Mouse (Mus musculus) hematopoietic multipotent progenitor cell, adult 10-12 weeks (in vitro differentiated cells): ENCODE results near the gene Car6. TPM values are rescaled to one million over a fixed set of nuclear protein-coding genes. Genes with fewer than 3 reads are reported as not detected.

Source experiments
- polyA plus RNA-seq: library from polyadenylated mRNA; stranded (reverse); fragments of >175 nt; gene quantifications from 2 replicates; pipeline ENCODE4 v1.2.3, GENCODE M21; 2012; ENCODE audit warnings: low replicate concordance

The Car6 gene
- polyA plus RNA-seq = not detected in 2 replicates

DNA sequence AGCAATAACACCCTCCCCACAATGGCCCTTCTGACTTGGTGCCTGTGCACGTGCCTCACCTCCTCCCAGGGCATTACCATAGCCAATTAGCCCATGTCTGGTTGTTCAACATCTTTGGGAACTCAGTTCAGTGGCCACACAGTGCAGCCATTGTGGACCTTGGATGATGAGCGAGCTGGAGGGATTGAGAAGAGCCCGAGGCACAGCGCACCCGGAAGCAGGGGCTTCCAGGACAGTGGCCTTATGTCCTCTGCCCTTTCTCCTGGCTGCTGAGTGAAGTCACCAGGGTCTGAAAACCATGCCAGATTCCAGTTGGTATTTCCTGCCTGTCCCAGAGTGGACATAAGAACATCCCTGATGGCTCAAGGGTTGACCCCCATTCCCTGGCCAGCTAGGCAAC, at the start of gene Car6:
Gene Car6 (minus strand): TSS at position 101 of the 400 bp plus-strand sequence.

GRCm38 (mm10) chr4:150236521-150237481, 35.7 kb upstream of the Car6 start, which contains the start of gene Eno1:
TSS of gene Eno1 (plus strand) at chr4:150236721.

Other genes with a start within 250 kb of the Car6 start
- 3.5 and 5.0 TPM in 2 replicates for gene Spsb1, start 246.3 kb downstream of the Car6 start, polyA plus RNA-seq
- gene H6pd, start 192.3 kb downstream of the Car6 start, polyA plus RNA-seq = 14.0 and 15.4 TPM in 2 replicates
- gene Gpr157, start 114.0 kb downstream of the Car6 start, polyA plus RNA-seq = 1.5 and 2.0 TPM in 2 replicates
- not detected in 2 replicates for gene Slc2a5, start 82.0 kb downstream of the Car6 start, polyA plus RNA-seq
- not detected in 2 replicates for gene Slc2a7, start 52.4 kb downstream of the Car6 start, polyA plus RNA-seq
- gene Eno1, start 35.4 kb upstream of the Car6 start, polyA plus RNA-seq = 37.3 and 264 TPM in 2 replicates
- gene Rere, start 80.3 kb upstream of the Car6 start, polyA plus RNA-seq = 352 and 842 TPM in 2 replicates